Mouse (Mus musculus) frontal cortex, postnatal 25 days (tissue): ENCODE measurements around the gene Tmpo.
A peak's percentile ranks its signal among the peaks of the same experiment; 100 is the strongest.
"Not testable (repeated sequence)": the region's sequence is repeated elsewhere in the genome, so short reads cannot be mapped to it uniquely, and the experiment has no call there.

Experiments
- DNase-seq, 2 experiments: peaks; one replicate each; pipeline ENCODE4 v3.0.0; 2022; ENCODE audit warnings: low spot score in 2 of 2

Tmpo gene

GRCm38 (mm10) chr10:91185721-91186120 is 4.6 kb upstream of the Tmpo start:
- no peak for DNase-seq

GRCm38 (mm10) chr10:91184893-91185292 is 3.8 kb upstream of the Tmpo start:
- not testable (repeated sequence) for DNase-seq

GRCm38 (mm10) chr10:91183316-91183715 is 2.2 kb upstream of the Tmpo start:
- no peak for DNase-seq

- no peak for DNase-seq
These were observed 1.3 kb upstream of the Tmpo start for GRCm38 (mm10) chr10:91182291-91182990.

GRCm38 (mm10) chr10:91181461-91182288 is 560 bp upstream of the Tmpo start:
- DNase-seq, result peak; percentile 99

GRCm38 (mm10) chr10:91180301-91180700 is 814 bp downstream of the Tmpo start:
- no peak for DNase-seq

GRCm38 (mm10) chr10:91179834-91180233 is 1.3 kb downstream of the Tmpo start:
- no peak for DNase-seq

GRCm38 (mm10) chr10:91177201-91177600 is 3.9 kb downstream of the Tmpo start:
- DNase-seq, result no peak

- DNase-seq, result no peak
These were observed 8.6 kb downstream of the Tmpo start for GRCm38 (mm10) chr10:91172329-91173100.

- DNase-seq, result peak; percentile 91 to 92
These were observed 9.4 kb downstream of the Tmpo start for GRCm38 (mm10) chr10:91171455-91172328.

GRCm38 (mm10) chr10:91171041-91171440 is 10.1 kb downstream of the Tmpo start:
- no peak for DNase-seq

- DNase-seq, result peak; percentile 56 to 73
These were observed 10.8 kb downstream of the Tmpo start for GRCm38 (mm10) chr10:91170143-91170941.

GRCm38 (mm10) chr10:91169414-91170065 is 11.6 kb downstream of the Tmpo start:
- DNase-seq, result no peak

- no peak for DNase-seq
These were observed 13.8 kb downstream of the Tmpo start for GRCm38 (mm10) chr10:91167352-91167751.

GRCm38 (mm10) chr10:91166890-91167289 is 14.2 kb downstream of the Tmpo start:
- no peak for DNase-seq

- no peak for DNase-seq
These were observed 15.3 kb downstream of the Tmpo start for GRCm38 (mm10) chr10:91165850-91166249.

GRCm38 (mm10) chr10:91164491-91164890 is 16.6 kb downstream of the Tmpo start:
- no peak for DNase-seq

GRCm38 (mm10) chr10:91162511-91163163 is 18.5 kb downstream of the Tmpo start:
- DNase-seq, result no peak

GRCm38 (mm10) chr10:91162077-91162476 is 19.0 kb downstream of the Tmpo start:
- DNase-seq, result no peak
